Mouse (Mus musculus): ENCODE measurements around the gene Tet3.

DNA sequence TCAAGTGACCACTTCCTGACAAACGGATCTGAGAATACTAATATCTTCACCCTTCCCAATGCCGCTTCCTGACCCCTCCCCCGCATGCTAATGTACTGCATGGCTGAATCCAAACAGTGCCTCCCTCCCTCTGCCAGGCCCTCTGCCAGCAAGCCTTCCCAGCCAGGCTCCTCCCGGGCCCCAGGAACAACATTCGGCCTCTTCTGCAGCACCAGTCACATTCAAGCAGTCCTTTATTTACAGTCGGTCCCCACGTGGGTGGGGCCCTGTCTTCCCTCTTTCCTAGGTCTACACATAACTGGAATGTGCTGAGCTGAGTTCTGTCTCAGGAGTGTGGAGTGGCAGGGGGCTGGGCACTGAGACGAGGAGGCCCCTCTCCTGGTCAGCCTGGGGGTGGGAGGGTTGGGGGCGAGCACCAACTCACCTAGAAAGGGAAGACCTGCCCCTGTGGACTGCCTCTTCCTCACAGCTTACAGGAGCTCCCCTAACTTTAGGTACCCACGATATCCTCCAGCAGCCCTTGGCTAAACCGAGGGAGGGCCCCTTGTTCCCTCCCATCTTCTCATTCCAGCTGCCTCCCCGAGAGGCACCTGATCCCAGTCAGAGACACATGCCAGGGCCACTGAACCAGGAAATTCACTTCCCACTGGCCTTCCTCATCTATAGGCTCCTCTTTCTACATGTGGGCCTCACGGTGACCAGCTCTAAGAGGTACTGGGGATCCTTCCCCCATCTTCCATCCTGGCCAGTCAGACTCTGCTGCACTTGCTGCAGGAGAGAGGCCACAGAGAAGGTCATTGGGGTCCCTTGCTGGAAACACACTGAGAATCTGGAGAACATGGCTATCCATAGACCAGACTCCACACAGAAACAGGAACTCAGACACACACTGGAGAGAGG lies 15.2 kb downstream of the Tet3 start:
- no peak for TF ChIP-seq POLR2A (IDR thresholded peaks at IDR 0.05; ENCODE audit: borderline replicate concordance, extremely low read depth, insufficient read depth, insufficient read length, poor library complexity, severe bottlenecking)
- TF ChIP-seq CTCF (IDR thresholded peaks at IDR 0.05; ENCODE audit: borderline replicate concordance, extremely low read depth, insufficient read depth, insufficient read length): no peak
